Mouse (Mus musculus) C2C12 (cell line): Measurements from ENCODE around the gene Syap1. TPM values are rescaled to one million over a fixed set of nuclear protein-coding genes. Genes with fewer than 3 reads are reported as not detected.

Experiments
- H3K27me3 ChIP-seq: one replicate; pipeline ENCODE4 v1.6.1; 2011; ENCODE audit not compliant: control insufficient read depth, insufficient read depth, insufficient read length
- H3K36me3 ChIP-seq: one replicate; pipeline ENCODE4 v1.6.1; 2011; ENCODE audit not compliant: control insufficient read depth, insufficient read depth
- H3K4me3 ChIP-seq: one replicate; pipeline ENCODE4 v1.5.1; 2011; ENCODE audit warnings: mild to moderate bottlenecking, control low read depth; ENCODE audit not compliant: poor library complexity, insufficient read depth, severe bottlenecking
- H3K79me2 ChIP-seq: one replicate; pipeline ENCODE4 v1.6.1; 2011; ENCODE audit not compliant: control insufficient read depth, insufficient read depth
- H3K79me3 ChIP-seq: one replicate; pipeline ENCODE4 v1.6.1; 2011; ENCODE audit warnings: low read depth, control low read depth
- H3ac ChIP-seq: one replicate; pipeline ENCODE3; 2011; ENCODE audit warnings: low read depth; ENCODE audit not compliant: control insufficient read depth, insufficient read length
- CEBPB ChIP-seq: IDR thresholded peaks from one replicate; pipeline ENCODE4 v1.6.1; 2011; ENCODE audit warnings: low read depth, mild to moderate bottlenecking, control low read depth, moderate library complexity
- CTCF ChIP-seq: IDR thresholded peaks from one replicate; pipeline ENCODE4 v1.5.1; 2011; ENCODE audit not compliant: control insufficient read depth, insufficient read depth, insufficient read length
- FOSL1 ChIP-seq: IDR thresholded peaks from one replicate; pipeline ENCODE4 v1.8.0; 2011; ENCODE audit warnings: mild to moderate bottlenecking, low read length; ENCODE audit not compliant: poor library complexity, insufficient read depth, severe bottlenecking
- microRNA-seq: library from miRNA; unstranded; fragments of <30 nt; microRNA quantifications from one replicate; pipeline ENCODE4, GENCODE M21; 2019; ENCODE audit warnings: borderline microRNAs expressed
- polyA plus RNA-seq: library from polyadenylated mRNA; unstranded; fragments of >200 nt; fragmentation: generic; extraction: Trizol; gene quantifications from one replicate; pipeline ENCODE4 v1.2.1, GENCODE M21; 2012; ENCODE audit warnings: missing spikeins

The Syap1 gene
- polyA plus RNA-seq, 1 experiment = 9.4 TPM

GRCm38 (mm10) chrX:162828016-162828415 lies 60.2 kb downstream of the Syap1 start:
- Histone ChIP-seq H3K27me3 (no peaks in the 10 kb centered on the region), H3K36me3 (no peaks in the 10 kb centered on the region), H3ac (no peak overlapping the region), H3K79me3 (peaks cover 7% of the 10 kb centered on the region), H3K4me3 (peak overlapping the region; percentile 45), H3K79me2 (peaks cover 30% of the 10 kb centered on the region)
- TF ChIP-seq CEBPB = peak; percentile 79
- TF ChIP-seq CTCF = no peak
- TF ChIP-seq FOSL1 = no peak

Small RNAs within 50 kb of the gene (microRNA-seq; reads per million reads assigned to microRNA genes)
- not detected for gene Mir3473a

Other genes starting within 250 kb of the Syap1 start
- 0.05 TPM for gene Reps2, start 244.8 kb downstream of the Syap1 start, polyA plus RNA-seq
- gene Rbbp7, start 128.0 kb downstream of the Syap1 start, polyA plus RNA-seq = 176 TPM
- gene Txlng, start 59.0 kb downstream of the Syap1 start, polyA plus RNA-seq = 1.6 TPM
- 19.8 TPM for gene Ctps2, start 12.8 kb upstream of the Syap1 start, polyA plus RNA-seq
- not detected for gene S100g, start 76.2 kb upstream of the Syap1 start, polyA plus RNA-seq